Mouse (Mus musculus) bone marrow, adult 2 months (tissue): ENCODE data around the gene Myo3b. TPM values are rescaled to one million over a fixed set of nuclear protein-coding genes. Genes with fewer than 3 reads are reported as not detected.

ENCODE experiments used
- H3K27ac ChIP-seq: fragments of 200-500 bp; 2 replicates; pipeline ENCODE4 v1.5.1; 2012; ENCODE audit warnings: low read depth, mild to moderate bottlenecking, control low read depth, inconsistent platforms, low read length; ENCODE audit not compliant: control insufficient read depth, poor library complexity, insufficient read depth
- H3K4me1 ChIP-seq: fragments of 200-500 bp; 2 replicates; pipeline ENCODE4 v1.6.1; 2011; ENCODE audit warnings: low read length; ENCODE audit not compliant: control insufficient read depth, insufficient read depth
- H3K4me3 ChIP-seq: fragments of 200-500 bp; replicated peaks from 2 replicates; pipeline ENCODE3; 2011; ENCODE audit warnings: mild to moderate bottlenecking, low read depth, low read length, control low read depth; ENCODE audit not compliant: control insufficient read depth
- CTCF ChIP-seq: fragments of 200-500 bp; IDR thresholded peaks from 2 replicates; pipeline ENCODE4 v1.5.1; 2011; ENCODE audit warnings: low read length, control low read depth; ENCODE audit not compliant: control insufficient read depth, insufficient read depth
- POLR2A ChIP-seq: fragments of 200-500 bp; IDR thresholded peaks from 2 replicates; pipeline ENCODE4 v1.6.1; 2011; ENCODE audit warnings: low read depth, mild to moderate bottlenecking, control low read depth, low read length, borderline replicate concordance; ENCODE audit not compliant: control insufficient read depth
- WGBS: fragments of 180-500 bp; shearing (Covaris S2); methylation state at CpG from one replicate; pipeline ENCODE4 v1.1.7; 2018; 5-methylcytosine and 5-hydroxymethylcytosine counted together
- polyA plus RNA-seq: library from polyadenylated mRNA; stranded (reverse); fragments of >200 nt; gene quantifications from 2 replicates; pipeline ENCODE4 v1.2.4, GENCODE M21; 2011; ENCODE audit warnings: low replicate concordance; ENCODE audit not compliant: missing spikeins, insufficient read depth, insufficient read length

Gene Myo3b
- polyA plus RNA-seq, 1 experiment: not detected

DNA sequence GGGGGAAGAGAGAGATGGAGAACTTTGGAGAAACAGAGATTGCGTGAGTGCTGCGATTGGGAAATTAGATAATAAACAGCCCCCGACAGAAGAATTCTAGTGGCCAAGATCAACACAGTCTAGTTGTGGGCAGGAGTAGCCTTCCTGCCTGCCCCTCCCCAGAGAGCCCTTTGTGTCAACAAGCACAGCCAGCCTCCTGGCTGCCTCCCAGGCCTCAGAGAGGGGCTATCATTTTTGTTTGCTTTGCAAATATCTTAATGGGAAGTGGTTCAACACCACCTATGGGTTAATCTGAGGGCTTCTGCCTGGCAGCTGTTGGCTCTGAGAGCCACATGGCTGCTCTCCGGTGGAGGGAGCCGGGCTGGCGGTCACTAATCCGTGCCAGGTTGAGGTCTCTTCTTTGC is 298.3 kb downstream of the Myo3b start:
- Histone ChIP-seq H3K4me1 (no peaks in the 10 kb centered on the region), H3K4me3 (no peak overlapping the region), H3K27ac (no peak overlapping the region; the same call in 1 of the 2 replicates)
- 17% methylated on average over 7 of the region's 7 CpGs for WGBS
- TF ChIP-seq CTCF: no peak
- TF ChIP-seq POLR2A: no peak

DNA sequence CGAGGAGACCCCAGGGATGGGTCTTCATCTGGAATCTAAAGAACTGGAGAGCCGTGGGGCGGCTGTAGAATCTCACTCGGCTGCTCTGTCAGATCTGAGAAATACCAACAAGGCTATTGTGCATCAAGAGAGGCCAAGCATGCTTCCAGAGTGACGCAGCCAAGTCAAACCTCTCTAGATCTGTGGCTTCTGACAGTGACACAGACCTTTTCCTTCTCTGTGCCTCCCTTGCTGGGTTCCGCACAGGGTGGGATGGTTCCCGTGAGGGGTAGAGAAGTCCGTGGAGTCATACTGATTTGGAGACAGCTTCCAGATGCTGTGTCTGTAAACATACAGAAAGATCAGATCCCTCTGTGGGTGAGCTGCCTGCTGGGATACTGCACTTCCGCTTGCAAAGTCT is 298.9 kb downstream of the Myo3b start:
- 56% methylated on average over 9 of the region's 9 CpGs for WGBS
- TF ChIP-seq POLR2A: no peak
- Histone ChIP-seq H3K27ac (no peak overlapping the region), H3K4me1 (no peaks in the 10 kb centered on the region), H3K4me3 (no peak overlapping the region)

DNA sequence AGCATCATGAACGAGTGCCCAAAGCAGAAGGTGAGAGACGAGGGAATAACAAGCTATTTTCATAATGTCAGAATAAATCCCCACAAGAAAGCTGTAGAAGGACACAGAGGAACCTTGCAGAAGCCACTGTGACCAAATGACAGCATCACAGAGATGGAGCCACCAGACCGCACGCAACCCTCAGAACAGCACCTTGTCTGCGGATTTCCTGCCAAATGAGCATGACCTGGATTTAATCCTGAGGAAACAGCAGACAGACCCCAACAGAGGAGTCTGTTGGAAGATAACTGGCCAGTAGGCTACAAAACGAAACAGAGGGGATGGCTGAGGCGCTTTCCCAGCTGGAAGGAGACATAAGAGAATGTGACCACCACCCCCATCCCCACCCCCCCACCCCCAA is 300.1 kb downstream of the Myo3b start:
- no peak overlapping the region for H3K27ac ChIP-seq
- no peak for TF ChIP-seq CTCF
- TF ChIP-seq POLR2A: no peak
- 71% methylated on average over 7 of the region's 7 CpGs for WGBS
- no peaks in the 10 kb centered on the region for H3K4me1 ChIP-seq
- no peak overlapping the region for H3K4me3 ChIP-seq

DNA sequence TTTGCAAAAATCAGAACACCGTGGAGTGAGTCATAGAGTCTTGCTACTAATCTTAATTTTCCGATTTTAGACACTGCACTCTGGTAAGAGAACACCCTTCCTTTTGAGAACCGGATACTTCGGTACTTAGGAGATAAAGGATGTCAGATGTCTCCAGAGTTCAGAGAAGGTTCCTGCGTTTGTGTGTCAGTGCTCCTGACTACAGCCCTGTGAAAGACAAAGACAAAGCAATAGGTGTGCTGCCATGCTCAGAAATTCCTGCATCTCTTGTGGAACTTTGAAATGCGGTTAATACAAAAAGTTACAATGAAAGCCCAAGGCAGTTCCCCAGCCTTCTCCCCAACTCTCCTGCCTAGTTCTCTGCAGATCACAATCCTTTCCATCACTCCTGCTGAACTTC is 300.6 kb downstream of the Myo3b start:
- 75% methylated on average over 6 of the region's 6 CpGs for WGBS
- Histone ChIP-seq H3K4me1 (no peaks in the 10 kb centered on the region), H3K27ac (no peak overlapping the region), H3K4me3 (no peak overlapping the region)
- TF ChIP-seq POLR2A (no peak), CTCF (no peak)

DNA sequence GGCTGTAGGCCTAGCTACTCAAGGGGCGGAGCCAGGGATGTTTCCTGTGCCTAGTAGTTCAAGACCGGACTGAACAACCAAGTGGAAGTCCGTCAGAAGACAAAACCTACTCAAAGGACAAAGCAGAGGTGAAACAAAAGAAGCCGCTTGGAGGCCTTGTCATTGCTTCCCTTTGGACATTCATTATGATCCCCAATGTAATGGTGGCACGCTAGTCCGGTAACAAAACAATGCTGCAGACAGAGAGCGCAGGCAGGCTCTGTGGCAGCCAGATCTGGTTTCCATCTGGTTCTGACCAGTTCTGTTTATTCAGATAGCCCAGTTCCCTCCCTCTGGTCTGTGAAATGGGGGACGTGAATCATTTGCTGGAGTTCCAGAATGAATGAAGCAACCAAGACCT is 301.3 kb downstream of the Myo3b start:
- no peaks in the 10 kb centered on the region for H3K4me1 ChIP-seq
- no peak overlapping the region for H3K4me3 ChIP-seq
- 79% methylated on average over 8 of the region's 8 CpGs for WGBS
- H3K27ac ChIP-seq: no peak overlapping the region
- no peak for TF ChIP-seq POLR2A
- TF ChIP-seq CTCF: no peak

DNA sequence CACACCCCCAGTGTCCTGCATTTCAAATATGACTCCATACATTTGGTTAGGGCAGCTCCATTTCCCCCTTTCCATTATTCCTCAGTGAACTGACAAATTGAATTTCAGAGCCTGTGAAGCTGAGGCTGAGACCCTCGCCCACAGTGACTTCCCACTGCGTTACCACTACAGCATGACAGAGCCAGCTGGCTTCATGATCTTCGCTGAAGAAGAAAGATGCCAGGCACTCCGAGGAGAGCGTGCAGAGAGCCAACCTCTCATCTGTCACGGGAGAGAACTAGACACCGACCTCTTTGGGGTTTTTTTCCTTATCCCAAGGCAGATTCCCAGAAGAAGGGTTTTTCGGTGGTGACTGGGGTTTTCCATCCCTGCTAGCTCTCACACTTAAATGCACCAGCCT is 306.2 kb downstream of the Myo3b start:
- Histone ChIP-seq H3K4me3 (no peak overlapping the region), H3K27ac (no peak overlapping the region), H3K4me1 (no peaks in the 10 kb centered on the region)
- 74% methylated on average over 8 of the region's 8 CpGs for WGBS
- TF ChIP-seq POLR2A (no peak), CTCF (no peak)

DNA sequence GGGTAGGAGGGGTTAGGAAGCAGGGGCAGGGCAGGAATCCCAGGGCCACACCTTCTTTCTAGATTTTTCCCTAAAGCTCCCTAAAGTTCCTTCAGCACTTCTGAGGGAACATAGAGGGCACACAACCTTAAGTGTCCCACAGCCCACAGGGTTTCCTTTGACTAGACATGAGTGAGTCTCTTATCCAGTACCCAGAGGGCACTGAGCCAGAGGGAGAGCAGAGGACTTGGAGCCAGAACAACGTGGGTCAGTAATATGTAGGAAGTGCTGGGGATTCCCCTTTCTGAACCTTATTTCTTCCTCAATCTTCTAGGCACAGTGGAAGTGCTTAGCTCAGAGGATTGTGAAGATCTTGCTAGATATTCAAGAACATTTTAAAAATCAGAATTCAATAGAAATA is 308.6 kb downstream of the Myo3b start:
- TF ChIP-seq POLR2A: no peak
- TF ChIP-seq CTCF: no peak
- 0% methylated on average over 1 of the region's 1 CpGs for WGBS
- Histone ChIP-seq H3K4me3 (no peak overlapping the region), H3K4me1 (no peaks in the 10 kb centered on the region), H3K27ac (no peak overlapping the region)

DNA sequence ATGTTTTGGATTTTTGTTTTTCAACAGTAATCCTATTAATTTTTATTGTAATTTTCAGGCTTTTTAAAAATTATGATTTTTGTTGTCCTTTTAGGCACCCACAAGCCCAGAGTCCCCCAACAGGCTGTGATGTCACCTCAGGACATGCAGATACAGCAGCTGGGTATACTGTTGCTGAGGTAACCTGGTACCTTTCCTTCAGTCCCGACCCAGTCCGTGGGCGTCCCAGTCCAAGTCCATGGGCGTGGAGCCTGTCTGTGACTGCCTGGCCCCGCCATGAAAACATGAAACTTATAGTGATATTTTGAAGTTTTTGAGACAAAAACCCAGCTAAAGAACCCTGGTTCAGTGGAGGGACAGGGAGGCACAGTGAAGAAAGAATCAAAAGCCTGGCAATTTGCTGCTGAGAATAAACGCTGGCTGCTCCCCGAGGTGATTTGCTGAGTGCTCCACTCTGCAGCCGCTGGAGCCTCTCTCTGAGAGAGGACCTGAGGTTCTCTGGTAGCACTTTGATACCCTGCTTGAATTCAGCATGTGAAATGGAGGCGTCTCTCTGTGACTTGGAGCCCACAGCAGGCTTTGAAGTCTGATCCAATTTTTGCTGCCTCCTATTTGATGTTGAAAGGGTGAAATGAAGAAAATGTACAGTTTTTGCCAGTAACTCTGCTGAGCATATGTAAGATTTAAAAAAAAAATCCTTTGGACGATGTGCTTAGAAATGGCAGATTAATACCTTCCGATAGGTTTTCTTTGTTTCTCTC is 310.0 kb downstream of the Myo3b start:
- Histone ChIP-seq H3K4me1 (no peaks in the 10 kb centered on the region), H3K27ac (no peak overlapping the region), H3K4me3 (no peak overlapping the region)
- no peak for TF ChIP-seq CTCF
- no peak for TF ChIP-seq POLR2A
- 73% methylated on average over 11 of the region's 11 CpGs for WGBS
